12 mouse cellular contexts compared by ENCODE assay signal in genomic region chr4:44705151-44705550, GRCm38 (mm10). TPM values are rescaled to one million over a fixed set of nuclear protein-coding genes. Genes with fewer than 3 reads are reported as not detected.
DNase-seq lines count a peak whose midpoint lies in the region; ATAC-seq lines count a peak whose summit lies in the region.
"Had no signal": no experiment of that assay in that cellular context is flagged by ENCODE, and none has a peak within 500 bp of the region (broad histone marks: within the 10 kb centered on the region; RNA-seq: fewer than 3 reads in every experiment).

No protein-coding gene starts in this region.

- peak; percentile 27 for DNase-seq in hindbrain, embryonic 11.5 days (ENCODE audit: low spot score)
- DNase-seq in B cell, adult 2 months: peak; percentile 74 to 81
- peak; percentile 26 for DNase-seq in embryo, embryonic 10.5 days (ENCODE audit: low spot score)
- DNase-seq in midbrain, embryonic 14.5 days: no peak
- no peak for DNase-seq in testis, postnatal 10 days (ENCODE audit: low spot score)
- no peak for DNase-seq in cerebellum, adult 8-10 months
- no peak for DNase-seq in kidney, adult 8-10 months
- DNase-seq: heart, postnatal 14 days; thymus, postnatal 25 days had no signal

- no peak overlapping the region for H3K9ac ChIP-seq in hindbrain, embryonic 11.5 days (ENCODE audit: low read depth, low read length)
- H3K9ac ChIP-seq in hindbrain, embryonic 13.5 days: no peak overlapping the region
- H3K9ac ChIP-seq in midbrain, embryonic 14.5 days (replicated peaks; ENCODE audit: low read length): no peak overlapping the region
- H3K9ac ChIP-seq: neural tube, embryonic 15.5 days had no signal

- H3K27me3 ChIP-seq in hindbrain, embryonic 11.5 days (ENCODE audit: control insufficient read depth, insufficient read depth, low read length): peaks cover 87% of the 10 kb centered on the region
- peaks cover 99% of the 10 kb centered on the region for H3K27me3 ChIP-seq in hindbrain, embryonic 13.5 days
- H3K27me3 ChIP-seq in midbrain, embryonic 14.5 days (ENCODE audit: control insufficient read depth, insufficient read depth, low read length): peaks cover 90% of the 10 kb centered on the region

- H3K4me3 ChIP-seq in hindbrain, embryonic 11.5 days (ENCODE audit: low read depth, low read length): no peak overlapping the region
- H3K4me3 ChIP-seq in hindbrain, embryonic 13.5 days: no peak overlapping the region
- H3K4me3 ChIP-seq in midbrain, embryonic 14.5 days (replicated peaks; ENCODE audit: low read depth, low read length): peak overlapping the region; percentile 13; the same call in 1 of the 2 replicates

- H3K4me1 ChIP-seq in hindbrain, embryonic 11.5 days (replicated peaks; ENCODE audit: control insufficient read depth, insufficient read depth, low read length): peaks cover 3% of the 10 kb centered on the region; the same call in 1 of the 2 replicates
- H3K4me1 ChIP-seq in hindbrain, embryonic 13.5 days (replicated peaks): peaks cover 40% of the 10 kb centered on the region
- 0 out of 2 replicates have a peak, but pooled peaks cover 11% of the 10 kb centered on the region for H3K4me1 ChIP-seq in midbrain, embryonic 14.5 days (ENCODE audit: control insufficient read depth, insufficient read depth, low read length)

- 9% methylated on average over 3 of the region's 3 CpGs for WGBS in hindbrain, embryonic 11.5 days
- 17% methylated on average over 3 of the region's 3 CpGs for WGBS in hindbrain, embryonic 13.5 days
- 10% methylated on average over 3 of the region's 3 CpGs for WGBS in midbrain, embryonic 14.5 days

- no peak overlapping the region for H3K4me2 ChIP-seq in hindbrain, embryonic 11.5 days (replicated peaks; ENCODE audit: low read depth, low read length)
- H3K4me2 ChIP-seq in hindbrain, embryonic 13.5 days: no peak overlapping the region
- peak overlapping the region; percentile 60 for H3K4me2 ChIP-seq in midbrain, embryonic 14.5 days (ENCODE audit: low read length)

- H3K36me3 ChIP-seq in hindbrain, embryonic 11.5 days (ENCODE audit: control insufficient read depth, insufficient read depth, low read length): no peaks in the 10 kb centered on the region
- H3K36me3 ChIP-seq in hindbrain, embryonic 13.5 days: no peaks in the 10 kb centered on the region
- no peaks in the 10 kb centered on the region for H3K36me3 ChIP-seq in midbrain, embryonic 14.5 days (ENCODE audit: control insufficient read depth, insufficient read depth, low read length)
- H3K36me3 ChIP-seq: neural tube, embryonic 15.5 days had no signal

- no peaks in the 10 kb centered on the region for H3K9me3 ChIP-seq in hindbrain, embryonic 11.5 days (ENCODE audit: control insufficient read depth, low read length)
- no peaks in the 10 kb centered on the region for H3K9me3 ChIP-seq in hindbrain, embryonic 13.5 days
- H3K9me3 ChIP-seq in midbrain, embryonic 14.5 days (ENCODE audit: control insufficient read depth, low read length): no peaks in the 10 kb centered on the region
- H3K9me3 ChIP-seq: neural tube, embryonic 15.5 days had no signal

- ATAC-seq in hindbrain, embryonic 11.5 days (ENCODE audit: low FRiP score): no peak
- ATAC-seq in hindbrain, embryonic 13.5 days (ENCODE audit: low FRiP score): no peak
- no peak for ATAC-seq in midbrain, embryonic 14.5 days (ENCODE audit: low FRiP score, low TSS enrichment)

- no peak overlapping the region for H3K27ac ChIP-seq in hindbrain, embryonic 11.5 days (ENCODE audit: low read depth, low read length)
- no peak overlapping the region for H3K27ac ChIP-seq in hindbrain, embryonic 13.5 days
- H3K27ac ChIP-seq in midbrain, embryonic 14.5 days (replicated peaks; ENCODE audit: low read depth, low read length): no peak overlapping the region
- H3K27ac ChIP-seq: neural tube, embryonic 15.5 days had no signal

RNA-seq across cellular contexts. Expression of gene Pax5, which starts 5.1 kb away (rescaled TPM):
- polyA plus RNA-seq in hindbrain, embryonic 11.5 days (2014; fragmentation: Nextera tagmentation; extraction: Ambion mirVana): 3.3 and 4.8 TPM in 2 replicates
- 2.8 and 6.1 TPM in 2 replicates for polyA plus RNA-seq in hindbrain, embryonic 13.5 days (2015; fragmentation: Nextera tagmentation; extraction: Ambion mirVana)
- polyA plus RNA-seq in midbrain, embryonic 14.5 days (2014; fragmentation: Nextera tagmentation; extraction: Ambion mirVana): 9.2 and 11.3 TPM in 2 replicates
- polyA plus RNA-seq: lung, embryonic 16.5 days had no signal

RNA-seq across cellular contexts. Expression of gene Zcchc7, which starts 50.5 kb away (rescaled TPM):
- polyA plus RNA-seq in hindbrain, embryonic 11.5 days (2014; fragmentation: Nextera tagmentation; extraction: Ambion mirVana): 24.4 and 31.3 TPM in 2 replicates
- polyA plus RNA-seq in hindbrain, embryonic 13.5 days (2015; fragmentation: Nextera tagmentation; extraction: Ambion mirVana): 40.3 and 43.7 TPM in 2 replicates
- polyA plus RNA-seq in midbrain, embryonic 14.5 days (2014; fragmentation: Nextera tagmentation; extraction: Ambion mirVana): 38.3 and 39.8 TPM in 2 replicates

Comparison
In these comparisons a context has a peak if more than half of its experiments do, and no peak if none do; other contexts are left out.
1. DNase-seq: peak in hindbrain, embryonic 11.5 days (single experiment), B cell, adult 2 months (2 of 2) and embryo, embryonic 10.5 days (single experiment); none in midbrain, embryonic 14.5 days (single experiment), testis, postnatal 10 days (single experiment), cerebellum, adult 8-10 months (single experiment) and kidney, adult 8-10 months (0 of 2).